Mouse (Mus musculus) neural tube, embryonic 12.5 days (tissue): ENCODE data around the gene Nup54. TPM values are rescaled to one million over a fixed set of nuclear protein-coding genes. Genes with fewer than 3 reads are reported as not detected.

Experiments used
- ATAC-seq: fragments of 200-750 bp; cut with Nextera tagmentation; 2 replicates; pipeline ENCODE4 v1.8.0; 2017; ENCODE audit warnings: low read depth, mild to moderate bottlenecking, moderate TSS enrichment, moderate library complexity; ENCODE audit not compliant: low FRiP score
- H3K27ac ChIP-seq: fragments of 300-500 bp; sonication (generic); 2 replicates; pipeline ENCODE4 v1.5.1; 2016
- H3K27me3 ChIP-seq: fragments of 300-500 bp; sonication (generic); replicated peaks from 2 replicates; pipeline ENCODE4 v1.6.1; 2016; ENCODE audit warnings: mild to moderate bottlenecking
- H3K36me3 ChIP-seq: fragments of 300-500 bp; sonication (generic); 2 replicates; pipeline ENCODE4 v1.6.1; 2016; ENCODE audit warnings: mild to moderate bottlenecking
- H3K4me1 ChIP-seq: fragments of 300-500 bp; sonication (generic); 2 replicates; pipeline ENCODE4 v1.6.1; 2016
- H3K4me2 ChIP-seq: fragments of 300-500 bp; sonication (generic); replicated peaks from 2 replicates; pipeline ENCODE4 v1.6.1; 2016; ENCODE audit warnings: mild to moderate bottlenecking
- H3K4me3 ChIP-seq: fragments of 300-500 bp; sonication (generic); 2 replicates; pipeline ENCODE4 v1.5.1; 2016
- H3K9ac ChIP-seq: fragments of 300-500 bp; sonication (generic); 2 replicates; pipeline ENCODE4 v1.6.1; 2016; ENCODE audit warnings: mild to moderate bottlenecking
- H3K9me3 ChIP-seq: fragments of 300-500 bp; sonication (generic); 2 replicates; pipeline ENCODE4 v1.6.1; 2016; ENCODE audit warnings: mild to moderate bottlenecking
- WGBS: fragments of 180-500 bp; shearing (Covaris S2); methylation state at CpG from one replicate; pipeline ENCODE4 v1.1.7; 2016; 5-methylcytosine and 5-hydroxymethylcytosine counted together
- polyA plus RNA-seq: library from polyadenylated mRNA; unstranded; fragments of >200 nt; fragmentation: Nextera tagmentation; extraction: Ambion mirVana; gene quantifications from 2 replicates; pipeline ENCODE4 v1.2.1, GENCODE M21; 2016

The Nup54 gene
- polyA plus RNA-seq, 1 experiment from 2014 or later = 53.6 TPM

GRCm38 (mm10) chr5:92410486-92410885 is 24.5 kb downstream of the Nup54 start:
- no peaks in the 10 kb centered on the region for H3K27me3 ChIP-seq
- no peaks in the 10 kb centered on the region for H3K9me3 ChIP-seq
- WGBS = 85% methylated on average over 5 of the region's 5 CpGs
- H3K4me3 ChIP-seq = no peak overlapping the region
- H3K4me1 ChIP-seq = no peaks in the 10 kb centered on the region
- no peak for ATAC-seq
- H3K4me2 ChIP-seq = no peak overlapping the region
- H3K9ac ChIP-seq = no peak overlapping the region
- H3K27ac ChIP-seq = no peak overlapping the region
- H3K36me3 ChIP-seq = peaks cover 14% of the 10 kb centered on the region

GRCm38 (mm10) chr5:92409361-92410155 is 25.5 kb downstream of the Nup54 start:
- 79% methylated on average over 9 of the region's 9 CpGs for WGBS
- Histone ChIP-seq H3K9ac (no peak overlapping the region), H3K4me3 (no peak overlapping the region), H3K27ac (no peak overlapping the region), H3K4me2 (no peak overlapping the region), H3K9me3 (no peaks in the 10 kb centered on the region), H3K4me1 (no peaks in the 10 kb centered on the region), H3K27me3 (no peaks in the 10 kb centered on the region), H3K36me3 (peaks cover 8% of the 10 kb centered on the region)
- ATAC-seq = no peak

- H3K9ac ChIP-seq = no peak overlapping the region
- no peaks in the 10 kb centered on the region for H3K9me3 ChIP-seq
- no peak overlapping the region for H3K4me3 ChIP-seq
- no peak overlapping the region for H3K27ac ChIP-seq
- H3K4me1 ChIP-seq = no peaks in the 10 kb centered on the region
- H3K4me2 ChIP-seq = no peak overlapping the region
- no peaks in the 10 kb centered on the region for H3K36me3 ChIP-seq
- no peak for ATAC-seq
- no peaks in the 10 kb centered on the region for H3K27me3 ChIP-seq
- WGBS = 18% methylated on average over 2 of the region's 2 CpGs
These were observed 30.7 kb downstream of the Nup54 start for GRCm38 (mm10) chr5:92404400-92404678.

- H3K9ac ChIP-seq = no peak overlapping the region
- no peaks in the 10 kb centered on the region for H3K9me3 ChIP-seq
- ATAC-seq = peak; percentile 41; the same call in 1 of the 2 replicates
- H3K4me2 ChIP-seq = no peak overlapping the region
- H3K36me3 ChIP-seq = no peaks in the 10 kb centered on the region
- no peaks in the 10 kb centered on the region for H3K4me1 ChIP-seq
- H3K27me3 ChIP-seq = no peaks in the 10 kb centered on the region
- 45% methylated on average over 10 of the region's 10 CpGs for WGBS
- no peak overlapping the region for H3K4me3 ChIP-seq
- no peak overlapping the region for H3K27ac ChIP-seq
These were observed 31.2 kb downstream of the Nup54 start for GRCm38 (mm10) chr5:92403562-92404399.

- Histone ChIP-seq H3K4me3 (no peak overlapping the region), H3K9ac (no peak overlapping the region), H3K9me3 (no peaks in the 10 kb centered on the region), H3K27ac (no peak overlapping the region), H3K27me3 (no peaks in the 10 kb centered on the region), H3K4me2 (no peak overlapping the region), H3K36me3 (no peaks in the 10 kb centered on the region), H3K4me1 (no peaks in the 10 kb centered on the region)
- no peak for ATAC-seq
- WGBS = 77% methylated on average over 9 of the region's 9 CpGs
These were observed 32.2 kb downstream of the Nup54 start for GRCm38 (mm10) chr5:92402816-92403215.

GRCm38 (mm10) chr5:92398153-92398552 is 36.9 kb downstream of the Nup54 start:
- no peaks in the 10 kb centered on the region for H3K4me1 ChIP-seq

GRCm38 (mm10) chr5:92396476-92396875 is 38.5 kb downstream of the Nup54 start:
- ATAC-seq = no peak
- H3K4me2 ChIP-seq = no peak overlapping the region
- H3K9me3 ChIP-seq = no peaks in the 10 kb centered on the region
- no peak overlapping the region for H3K9ac ChIP-seq
- no peak overlapping the region for H3K4me3 ChIP-seq
- H3K36me3 ChIP-seq = no peaks in the 10 kb centered on the region
- H3K27ac ChIP-seq = no peak overlapping the region
- peaks cover 23% of the 10 kb centered on the region for H3K27me3 ChIP-seq
- no peaks in the 10 kb centered on the region for H3K4me1 ChIP-seq
- 90% methylated on average over 6 of the region's 6 CpGs for WGBS

More at GRCm38 (mm10) chr5:92398153-92398552, 36.9 kb downstream of the Nup54 start:
- WGBS = 26% methylated on average over 5 of the region's 5 CpGs
- H3K4me2 ChIP-seq = no peak overlapping the region
- H3K9me3 ChIP-seq = no peaks in the 10 kb centered on the region
- H3K9ac ChIP-seq = no peak overlapping the region
- peaks cover 9% of the 10 kb centered on the region; the same call in 1 of the 2 replicates for H3K27me3 ChIP-seq
- no peak overlapping the region for H3K4me3 ChIP-seq
- no peak overlapping the region for H3K27ac ChIP-seq
- ATAC-seq = peak; percentile 87
- H3K36me3 ChIP-seq = no peaks in the 10 kb centered on the region

- ATAC-seq = no peak
- 84% methylated on average over 3 of the region's 3 CpGs for WGBS
- H3K4me3 ChIP-seq = no peak overlapping the region
These were observed 39.3 kb downstream of the Nup54 start for GRCm38 (mm10) chr5:92395764-92396163.

GRCm38 (mm10) chr5:92393863-92394262 is 41.2 kb downstream of the Nup54 start:
- Histone ChIP-seq H3K4me3 (no peak overlapping the region), H3K27ac (no peak overlapping the region), H3K36me3 (no peaks in the 10 kb centered on the region), H3K4me2 (no peak overlapping the region), H3K27me3 (peaks cover 27% of the 10 kb centered on the region), H3K4me1 (no peaks in the 10 kb centered on the region), H3K9me3 (no peaks in the 10 kb centered on the region), H3K9ac (no peak overlapping the region)
- no peak for ATAC-seq
- WGBS = 67% methylated on average over 10 of the region's 10 CpGs

More at GRCm38 (mm10) chr5:92395764-92396163, 39.3 kb downstream of the Nup54 start:
- no peaks in the 10 kb centered on the region for H3K36me3 ChIP-seq
- no peak overlapping the region for H3K27ac ChIP-seq
- H3K9me3 ChIP-seq = no peaks in the 10 kb centered on the region
- no peak overlapping the region for H3K4me2 ChIP-seq
- H3K9ac ChIP-seq = no peak overlapping the region
- peaks cover 24% of the 10 kb centered on the region for H3K27me3 ChIP-seq
- no peaks in the 10 kb centered on the region for H3K4me1 ChIP-seq

- Histone ChIP-seq H3K27me3 (peaks cover 27% of the 10 kb centered on the region), H3K36me3 (no peaks in the 10 kb centered on the region), H3K4me3 (no peak overlapping the region; the same call in 1 of the 2 replicates), H3K9me3 (no peaks in the 10 kb centered on the region), H3K4me1 (no peaks in the 10 kb centered on the region), H3K4me2 (peak overlapping the region; percentile 41), H3K27ac (no peak overlapping the region), H3K9ac (no peak overlapping the region)
- 50% methylated on average over 18 of the region's 18 CpGs for WGBS
- no peak for ATAC-seq
These were observed 42.5 kb downstream of the Nup54 start for GRCm38 (mm10) chr5:92392542-92392941.

GRCm38 (mm10) chr5:92390615-92391014 is 44.4 kb downstream of the Nup54 start:
- no peak overlapping the region for H3K9ac ChIP-seq
- H3K36me3 ChIP-seq = no peaks in the 10 kb centered on the region
- H3K4me1 ChIP-seq = no peaks in the 10 kb centered on the region
- no peak overlapping the region for H3K27ac ChIP-seq
- no peak for ATAC-seq
- 83% methylated on average over 8 of the region's 8 CpGs for WGBS
- H3K9me3 ChIP-seq = no peaks in the 10 kb centered on the region
- no peak overlapping the region for H3K4me3 ChIP-seq
- H3K27me3 ChIP-seq = peaks cover 27% of the 10 kb centered on the region
- no peak overlapping the region for H3K4me2 ChIP-seq

- WGBS = 72% methylated on average over 2 of the region's 2 CpGs
- peaks cover 26% of the 10 kb centered on the region for H3K27me3 ChIP-seq
These were observed 45.0 kb downstream of the Nup54 start for GRCm38 (mm10) chr5:92389977-92390376.

More at GRCm38 (mm10) chr5:92389977-92390376, 45.0 kb downstream of the Nup54 start:
- Histone ChIP-seq H3K36me3 (no peaks in the 10 kb centered on the region), H3K4me1 (no peaks in the 10 kb centered on the region), H3K9me3 (no peaks in the 10 kb centered on the region), H3K4me3 (no peak overlapping the region), H3K9ac (no peak overlapping the region), H3K27ac (no peak overlapping the region), H3K4me2 (no peak overlapping the region)
- no peak for ATAC-seq
